Mouse (Mus musculus) midbrain, embryonic 14.5 days (tissue): ENCODE results near the gene Zyx. TPM values are rescaled to one million over a fixed set of nuclear protein-coding genes. Genes with fewer than 3 reads are reported as not detected.
A peak's percentile ranks its signal among the peaks of the same experiment; 100 is the strongest.

Experiments used
- ATAC-seq: fragments of 200-750 bp; cut with Nextera tagmentation; 2 replicates; pipeline ENCODE4 v1.8.0; 2017; ENCODE audit warnings: moderate number of reproducible peaks, moderate library complexity; ENCODE audit not compliant: low FRiP score, low TSS enrichment
- DNase-seq: peaks from one replicate; pipeline ENCODE4 v3.0.0-alpha.2; 2015
- H3K27ac ChIP-seq: fragments of 300-500 bp; sonication (generic); replicated peaks from 2 replicates; pipeline ENCODE4 v1.5.1; 2014; ENCODE audit warnings: mild to moderate bottlenecking, low read depth, low read length, moderate library complexity
- H3K27me3 ChIP-seq: fragments of 300-500 bp; sonication (generic); 2 replicates; pipeline ENCODE4 v1.6.1; 2014; ENCODE audit warnings: low read length, control low read depth, mixed read lengths; ENCODE audit not compliant: control insufficient read depth, insufficient read depth
- H3K36me3 ChIP-seq: fragments of 300-500 bp; sonication (generic); 2 replicates; pipeline ENCODE4 v1.6.1; 2014; ENCODE audit warnings: low read length, control low read depth; ENCODE audit not compliant: control insufficient read depth, insufficient read depth
- H3K4me1 ChIP-seq: fragments of 300-500 bp; sonication (generic); 2 replicates; pipeline ENCODE4 v1.6.1; 2014; ENCODE audit warnings: mild to moderate bottlenecking, antibody characterized with exemption, low read length, control low read depth; ENCODE audit not compliant: control insufficient read depth, insufficient read depth
- H3K4me2 ChIP-seq: fragments of 300-500 bp; sonication (generic); 2 replicates; pipeline ENCODE4 v1.6.1; 2014; ENCODE audit warnings: mild to moderate bottlenecking, low read length, moderate library complexity
- H3K4me3 ChIP-seq: fragments of 300-500 bp; sonication (generic); replicated peaks from 2 replicates; pipeline ENCODE4 v1.5.1; 2014; ENCODE audit warnings: low read depth, low read length
- H3K9ac ChIP-seq: fragments of 300-500 bp; sonication (generic); replicated peaks from 2 replicates; pipeline ENCODE4 v1.6.1; 2014; ENCODE audit warnings: mild to moderate bottlenecking, low read length, moderate library complexity
- H3K9me3 ChIP-seq: fragments of 300-500 bp; sonication (generic); 2 replicates; pipeline ENCODE4 v1.6.1; 2016; ENCODE audit warnings: low read length, control low read depth, mixed read lengths; ENCODE audit not compliant: control insufficient read depth
- WGBS: fragments of 180-500 bp; shearing (Covaris S2); extraction: QIAGEN DNeasy Blood & Tissue Kit; methylation state at CpG from one replicate; pipeline ENCODE4 v1.1.7; 2014; 5-methylcytosine and 5-hydroxymethylcytosine counted together
- polyA plus RNA-seq: library from polyadenylated mRNA; unstranded; fragments of >200 nt; fragmentation: Nextera tagmentation; extraction: Ambion mirVana; gene quantifications from 2 replicates; pipeline ENCODE4 v1.2.1, GENCODE M21; 2014

The Zyx gene
- polyA plus RNA-seq, 1 experiment from 2014 or later = 55.7 TPM

GRCm38 (mm10) chr6:42395960-42396809 is 46.8 kb downstream of the Zyx start:
- 77% methylated on average over 9 of the region's 9 CpGs for WGBS
- H3K27me3 ChIP-seq = no peaks in the 10 kb centered on the region
- ATAC-seq (no peak), DNase-seq (peak; percentile 8)
- H3K4me3 ChIP-seq = no peak overlapping the region
- H3K27ac ChIP-seq = no peak overlapping the region
- H3K9me3 ChIP-seq = no peaks in the 10 kb centered on the region
- no peaks in the 10 kb centered on the region for H3K36me3 ChIP-seq
- H3K4me2 ChIP-seq = no peak overlapping the region
- H3K9ac ChIP-seq = no peak overlapping the region
- no peaks in the 10 kb centered on the region for H3K4me1 ChIP-seq

- no peak overlapping the region for H3K4me2 ChIP-seq
- no peak overlapping the region for H3K27ac ChIP-seq
- H3K4me1 ChIP-seq = no peaks in the 10 kb centered on the region
- ATAC-seq (no peak), DNase-seq (no peak)
- 75% methylated on average over 3 of the region's 3 CpGs for WGBS
- H3K36me3 ChIP-seq = no peaks in the 10 kb centered on the region
- H3K9ac ChIP-seq = no peak overlapping the region
- no peak overlapping the region for H3K4me3 ChIP-seq
- H3K27me3 ChIP-seq = no peaks in the 10 kb centered on the region
- H3K9me3 ChIP-seq = no peaks in the 10 kb centered on the region
These were observed 47.7 kb downstream of the Zyx start for GRCm38 (mm10) chr6:42397041-42397657.

- no peak for ATAC-seq
- Histone ChIP-seq H3K4me3 (no peak overlapping the region), H3K4me2 (no peak overlapping the region), H3K4me1 (no peaks in the 10 kb centered on the region), H3K27ac (no peak overlapping the region), H3K9me3 (no peaks in the 10 kb centered on the region), H3K27me3 (no peaks in the 10 kb centered on the region), H3K36me3 (no peaks in the 10 kb centered on the region), H3K9ac (no peak overlapping the region)
- WGBS = 81% methylated on average over 3 of the region's 3 CpGs
- DNase-seq = no peak
These were observed 48.9 kb downstream of the Zyx start for GRCm38 (mm10) chr6:42398285-42398684.

- H3K9me3 ChIP-seq = no peaks in the 10 kb centered on the region
- no peaks in the 10 kb centered on the region for H3K4me1 ChIP-seq
- no peaks in the 10 kb centered on the region for H3K36me3 ChIP-seq
- H3K27ac ChIP-seq = no peak overlapping the region
- WGBS = 96% methylated on average over 1 of the region's 1 CpGs
- DNase-seq (no peak), ATAC-seq (no peak)
- H3K27me3 ChIP-seq = no peaks in the 10 kb centered on the region
- no peak overlapping the region for H3K4me2 ChIP-seq
- H3K4me3 ChIP-seq = no peak overlapping the region
- no peak overlapping the region for H3K9ac ChIP-seq
These were observed 49.6 kb downstream of the Zyx start for GRCm38 (mm10) chr6:42398998-42399397.

- Histone ChIP-seq H3K36me3 (no peaks in the 10 kb centered on the region), H3K4me2 (no peak within 1 kb of the TSS), H3K9me3 (no peaks in the 10 kb centered on the region), H3K4me3 (no peak within 1 kb of the TSS), H3K27ac (no peak within 1 kb of the TSS), H3K9ac (no peak within 1 kb of the TSS), H3K27me3 (no peaks in the 10 kb centered on the region), H3K4me1 (no peaks in the 10 kb centered on the region)
- no peak for DNase-seq
- WGBS = 93% methylated on average over 1 of the region's 1 CpGs
- ATAC-seq = no peak
These were observed 50.5 kb downstream of the Zyx start, which contains the start of gene Tas2r143 for GRCm38 (mm10) chr6:42399938-42400337. TSS of gene Tas2r143 (plus strand) at chr6:42400238.

- DNase-seq (no peak), ATAC-seq (no peak)
- H3K4me2 ChIP-seq = no peak within 1 kb of the TSS
- H3K4me1 ChIP-seq = no peaks in the 10 kb centered on the region
- no peaks in the 10 kb centered on the region for H3K9me3 ChIP-seq
- no peaks in the 10 kb centered on the region for H3K27me3 ChIP-seq
- WGBS = 86% methylated on average over 2 of the region's 2 CpGs
- no peak within 1 kb of the TSS for H3K9ac ChIP-seq
- no peaks in the 10 kb centered on the region for H3K36me3 ChIP-seq
- H3K4me3 ChIP-seq = no peak within 1 kb of the TSS
- no peak within 1 kb of the TSS for H3K27ac ChIP-seq
These were observed 55.7 kb downstream of the Zyx start, which contains the start of gene Tas2r135 for GRCm38 (mm10) chr6:42405134-42405533. TSS of gene Tas2r135 (plus strand) at chr6:42405434.

Other genes starting within 250 kb of the Zyx start
- not detected in 2 replicates for gene Tas2r139, start 208.7 kb upstream of the Zyx start, polyA plus RNA-seq
- not detected in 2 replicates for gene Tas2r144, start 134.3 kb upstream of the Zyx start, polyA plus RNA-seq
- 8.4 and 10.2 TPM in 2 replicates for gene Gstk1, start 103.7 kb upstream of the Zyx start, polyA plus RNA-seq
- gene Tmem139, start 87.7 kb upstream of the Zyx start, polyA plus RNA-seq = 0.18 TPM in 1 of 2 replicates, not detected in the other
- gene Casp2, start 84.6 kb upstream of the Zyx start, polyA plus RNA-seq = 41.9 and 51.0 TPM in 2 replicates
- 2.8 and 3.4 TPM in 2 replicates for gene Clcn1, start 62.9 kb upstream of the Zyx start, polyA plus RNA-seq
- 4.6 and 6.2 TPM in 2 replicates for gene Fam131b, start 25.0 kb upstream of the Zyx start, polyA plus RNA-seq
- gene Epha1, start 23.6 kb downstream of the Zyx start, polyA plus RNA-seq = 0.09 and 0.14 TPM in 2 replicates
- gene Tas2r143, start 50.6 kb downstream of the Zyx start, polyA plus RNA-seq = not detected in 2 replicates
- not detected in 2 replicates for gene Tas2r135, start 55.8 kb downstream of the Zyx start, polyA plus RNA-seq
- gene Tas2r126, start 84.9 kb downstream of the Zyx start, polyA plus RNA-seq = not detected in 2 replicates
- not detected in 2 replicates for gene Olfr458, start 115.6 kb downstream of the Zyx start, polyA plus RNA-seq
- gene Olfr457, start 126.7 kb downstream of the Zyx start, polyA plus RNA-seq = 0.20 TPM in 1 of 2 replicates, not detected in the other
- gene Olfr456, start 137.6 kb downstream of the Zyx start, polyA plus RNA-seq = not detected in 2 replicates
- gene Olfr455, start 198.0 kb downstream of the Zyx start, polyA plus RNA-seq = not detected in 2 replicates
- not detected in 2 replicates for gene Tcaf3, start 248.1 kb downstream of the Zyx start, polyA plus RNA-seq